Mouse (Mus musculus) frontal cortex, adult 2 months (tissue): ENCODE results near the gene Ptpre. TPM values are rescaled to one million over a fixed set of nuclear protein-coding genes. Genes with fewer than 3 reads are reported as not detected.

ENCODE experiments used
- DNase-seq, 2 experiments: peaks; one replicate each; pipeline ENCODE4 v3.0.0; 2022; ENCODE audit warnings: low spot score in 1 of 2; ENCODE audit errors: extremely low spot score in 1 of 2
- polyA plus RNA-seq: library from polyadenylated mRNA; depleted of rRNA; stranded (reverse); fragments of >200 nt; gene quantifications from 2 replicates; pipeline ENCODE4 v1.2.3, GENCODE M21; 2012

Gene Ptpre
- polyA plus RNA-seq, 1 experiment = 12.6 TPM

DNA sequence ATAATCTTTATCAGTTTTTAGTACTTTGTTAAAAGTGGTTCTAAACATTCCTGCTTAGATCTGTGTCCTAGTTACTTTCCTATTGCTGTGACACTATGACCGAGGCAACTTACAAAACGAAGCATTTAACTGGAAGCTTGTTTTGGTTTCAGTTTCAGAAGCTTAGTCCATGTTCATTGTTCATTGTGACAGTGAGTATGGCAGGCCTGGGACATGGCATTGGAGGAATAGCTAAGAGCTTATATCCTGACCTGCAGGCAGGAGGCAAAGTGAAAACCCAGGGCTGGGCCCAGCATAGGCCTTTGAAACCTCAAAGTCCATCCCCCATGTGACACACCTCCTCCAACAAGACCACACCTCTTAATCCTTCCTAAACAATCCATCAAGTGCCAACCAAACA lies 8.2 kb upstream of the Ptpre start:
- no peak for DNase-seq

DNA sequence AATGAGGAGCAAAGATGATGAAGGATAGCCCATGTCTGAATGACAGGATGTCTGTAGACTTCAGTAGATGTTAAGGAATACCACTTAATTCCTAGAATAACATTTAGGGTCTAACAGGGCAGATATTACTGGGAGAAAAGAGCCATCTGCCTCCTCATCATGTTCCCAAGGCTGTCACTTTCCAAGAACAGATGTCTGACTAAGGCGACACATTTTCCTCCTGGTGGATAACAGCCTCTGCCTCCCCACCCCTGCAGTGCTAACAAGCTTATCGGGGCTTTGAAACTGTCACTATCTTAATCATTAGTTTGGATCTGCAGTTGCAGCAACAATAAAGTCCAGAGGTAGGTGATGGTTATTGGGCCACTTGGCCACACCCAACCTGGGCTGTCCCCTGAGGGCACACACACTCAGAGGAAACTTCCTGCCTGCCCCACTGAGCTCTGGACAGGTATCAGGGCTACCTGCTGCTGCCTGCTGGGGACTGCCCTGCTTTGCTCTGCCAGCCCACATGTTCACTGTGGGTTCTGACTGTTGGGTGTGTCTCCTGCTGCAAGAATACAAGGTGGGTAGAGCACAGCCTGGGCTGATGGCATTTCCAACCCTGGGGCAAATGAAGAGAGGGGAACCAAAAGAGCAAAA lies 2.6 kb upstream of the Ptpre start:
- no peak for DNase-seq

DNA sequence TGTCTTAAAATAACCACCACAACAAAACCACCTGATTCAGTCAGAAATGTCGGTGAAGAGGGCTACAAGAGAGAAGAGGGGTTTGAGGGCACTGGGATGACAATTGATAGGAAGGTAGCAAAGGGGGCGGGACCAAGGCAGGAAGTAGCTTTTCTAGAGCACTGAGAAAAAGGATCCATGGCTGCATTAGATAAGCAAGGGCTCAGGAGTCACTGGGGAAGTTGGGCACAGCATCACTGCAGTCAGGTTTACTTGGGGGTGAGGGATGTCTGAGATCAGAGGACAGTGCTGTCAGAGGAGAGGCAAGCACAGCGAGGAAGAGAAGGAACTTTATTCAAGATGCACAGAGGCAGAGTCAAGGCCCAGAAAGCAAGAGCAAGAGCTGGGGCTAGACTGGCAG lies 1.4 kb upstream of the Ptpre start:
- no peak for DNase-seq

DNA sequence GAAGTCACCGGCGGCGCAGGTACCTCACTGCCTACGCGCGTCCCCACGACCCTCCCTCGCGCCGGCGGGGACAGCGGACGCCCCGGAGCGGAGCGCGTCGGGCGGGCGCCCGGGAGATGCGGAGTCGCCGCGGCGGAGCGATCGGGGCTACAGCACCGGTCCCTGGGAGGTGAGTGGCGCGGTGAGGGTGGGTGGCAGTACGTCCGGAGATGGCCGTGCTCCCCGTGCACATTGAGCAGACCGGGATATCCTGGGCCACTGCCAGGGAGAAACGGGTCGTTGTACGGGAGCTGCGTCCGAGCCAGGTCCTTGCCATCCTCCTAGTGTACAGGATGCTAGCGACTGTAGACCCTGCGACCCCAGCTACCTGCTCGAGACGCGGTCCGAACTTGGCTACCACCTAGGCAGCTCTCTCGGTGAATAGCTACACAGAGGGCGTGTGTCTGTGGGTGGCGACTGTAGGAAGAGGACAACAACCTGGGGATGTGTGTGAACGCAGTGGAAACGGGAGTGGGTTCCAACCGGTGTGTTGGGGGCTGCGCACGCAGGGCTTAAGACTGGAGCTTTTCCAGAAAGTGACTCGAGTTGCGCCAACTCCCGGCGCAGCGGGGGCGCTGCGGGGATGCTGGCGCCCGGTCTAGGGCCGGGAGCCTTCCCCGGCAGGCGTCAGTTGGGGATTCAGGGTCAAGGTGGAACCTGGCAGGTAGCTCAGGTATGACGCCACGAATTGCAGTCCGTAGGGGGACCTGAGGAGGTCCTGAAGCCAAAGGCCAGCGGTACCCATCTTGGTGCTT lies 864 bp downstream of the Ptpre start:
- peak in 1 of 2 experiments; percentile 57 for DNase-seq

DNA sequence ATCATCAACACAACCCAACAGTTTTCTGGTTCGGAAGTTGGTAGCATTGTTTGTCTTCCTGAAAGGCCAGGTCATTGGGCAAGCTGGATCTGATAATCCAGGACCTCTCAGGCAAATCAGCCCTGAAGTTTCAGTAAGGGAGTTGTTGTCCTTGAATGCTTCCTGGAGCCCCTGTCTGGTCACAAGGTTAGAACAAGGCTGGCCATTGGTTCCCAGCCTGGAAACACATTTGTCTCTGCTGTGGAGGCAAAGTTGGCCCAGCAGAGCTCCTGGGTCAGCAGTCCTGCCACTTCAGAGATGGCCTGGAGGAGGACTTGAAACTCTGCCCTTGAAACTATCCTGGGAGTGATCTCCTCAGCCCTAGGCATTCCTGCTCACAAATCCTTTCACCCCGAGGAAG lies 2.1 kb downstream of the Ptpre start:
- DNase-seq = no peak

DNA sequence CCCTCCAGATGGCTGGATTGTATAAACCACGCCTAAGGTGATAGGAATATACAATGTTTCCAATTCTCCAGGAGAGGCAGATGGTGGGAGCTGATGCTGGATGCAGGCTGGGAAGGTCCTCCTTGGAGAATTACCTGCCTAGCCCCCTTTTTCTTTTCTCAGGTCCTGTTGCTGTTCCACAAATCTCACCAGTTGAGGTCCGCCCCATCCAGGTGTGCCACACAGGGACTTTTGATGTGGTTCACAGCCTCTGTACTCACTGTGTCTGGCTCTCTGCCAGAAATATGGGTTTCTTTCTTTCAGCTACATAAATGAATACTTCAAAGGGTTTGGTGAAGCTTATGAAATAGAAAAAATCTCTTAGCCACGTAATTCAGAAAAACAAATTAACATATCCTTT lies 5.0 kb downstream of the Ptpre start:
- DNase-seq = no peak

DNA sequence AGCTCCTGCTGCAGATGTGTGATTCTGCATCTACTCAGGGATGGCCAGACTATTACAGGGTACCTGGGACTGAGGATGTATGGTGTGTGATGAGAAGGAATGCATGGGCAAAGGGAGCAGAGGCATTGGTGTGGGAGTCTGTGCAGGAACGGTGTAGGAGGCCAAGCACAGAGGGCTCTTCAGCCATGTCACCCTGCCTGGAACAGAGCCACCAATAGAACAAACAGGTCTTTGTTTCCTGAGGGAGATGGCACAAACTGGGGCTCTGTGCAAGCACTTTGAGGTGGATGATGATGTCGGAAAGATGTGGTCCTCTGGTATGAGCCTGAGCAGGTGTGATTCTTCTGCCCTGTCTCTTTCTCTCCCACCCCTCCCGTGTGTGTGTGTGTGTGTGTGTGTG lies 5.8 kb downstream of the Ptpre start:
- peak in 1 of 2 experiments; percentile 22 for DNase-seq

DNA sequence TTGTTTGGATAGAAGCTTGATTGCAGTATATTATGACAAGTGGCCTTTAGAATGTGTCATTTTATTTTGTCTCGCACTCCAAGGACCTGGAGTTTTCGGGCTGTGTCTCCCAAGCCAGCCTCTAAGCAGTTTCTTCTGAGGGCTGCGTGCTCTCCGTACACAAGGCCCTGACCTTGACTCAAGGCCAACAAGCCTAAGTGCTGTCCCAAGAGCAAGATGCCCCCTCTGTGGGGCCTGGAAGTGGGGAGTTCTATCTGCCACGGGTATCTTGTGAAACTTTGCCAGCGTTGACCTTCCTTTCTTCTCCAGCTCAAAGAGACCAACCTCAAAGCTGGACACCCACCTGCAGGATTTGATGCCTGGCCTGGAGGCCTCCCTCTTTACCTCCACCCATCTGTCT lies 7.0 kb downstream of the Ptpre start:
- no peak for DNase-seq

DNA sequence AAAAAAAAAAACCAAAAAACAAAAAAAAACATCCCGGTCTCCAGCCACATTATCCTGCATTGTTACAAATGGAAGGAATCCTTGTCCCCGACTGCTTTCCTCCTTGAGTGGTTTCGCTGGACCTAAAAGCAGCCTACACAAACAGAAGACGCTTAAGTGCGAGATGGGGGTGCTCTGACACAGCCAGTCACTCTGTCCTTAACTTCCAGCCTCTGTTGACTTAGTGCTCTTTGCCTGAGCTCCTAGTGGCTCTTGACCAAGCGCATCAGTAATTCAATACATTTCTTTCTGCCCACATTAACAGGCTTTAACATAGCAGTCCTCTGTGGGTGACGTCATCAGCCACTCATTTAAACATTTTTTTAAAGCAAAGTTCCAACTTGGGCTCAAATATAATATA lies 8.7 kb downstream of the Ptpre start:
- no peak for DNase-seq

DNA sequence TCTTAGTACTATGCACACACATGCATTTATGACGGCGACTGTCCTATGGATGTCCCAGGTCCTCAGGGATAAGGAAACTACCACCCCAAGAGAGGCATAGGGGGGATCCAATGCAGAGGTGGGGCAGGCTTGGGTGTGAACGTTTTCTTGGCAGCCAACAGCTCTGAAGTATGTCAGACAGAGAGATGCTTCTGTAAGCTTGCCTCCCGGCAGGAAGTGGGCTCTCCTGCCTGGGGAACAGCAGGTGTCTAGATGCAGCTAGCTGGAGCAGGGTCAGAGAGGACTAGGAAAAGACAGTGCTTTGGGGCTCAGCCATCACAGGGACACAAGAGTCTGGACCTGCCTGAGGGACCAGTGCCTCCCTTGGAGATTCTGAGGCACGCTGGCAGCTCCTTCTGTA lies 9.2 kb downstream of the Ptpre start:
- no peak for DNase-seq

DNA sequence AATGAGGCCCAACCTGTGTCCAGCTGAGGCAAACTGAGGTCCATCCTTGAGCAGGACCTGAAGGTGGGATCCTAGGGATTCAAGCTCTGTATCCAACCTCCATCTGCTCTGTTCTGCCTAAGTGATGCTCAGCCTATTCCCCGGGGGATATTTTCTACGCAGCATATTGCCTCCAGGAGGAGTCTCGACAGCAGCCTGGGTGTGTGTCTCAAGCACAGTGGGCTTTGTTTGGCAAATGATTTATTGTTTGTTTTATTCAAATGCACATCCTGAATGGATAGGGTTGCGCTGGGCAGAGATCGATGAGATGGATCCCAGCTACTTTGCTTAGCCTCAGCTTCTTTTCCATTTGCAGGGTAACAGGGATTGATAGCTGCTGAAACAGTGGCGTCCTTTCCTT lies 11.2 kb downstream of the Ptpre start:
- DNase-seq = no peak

DNA sequence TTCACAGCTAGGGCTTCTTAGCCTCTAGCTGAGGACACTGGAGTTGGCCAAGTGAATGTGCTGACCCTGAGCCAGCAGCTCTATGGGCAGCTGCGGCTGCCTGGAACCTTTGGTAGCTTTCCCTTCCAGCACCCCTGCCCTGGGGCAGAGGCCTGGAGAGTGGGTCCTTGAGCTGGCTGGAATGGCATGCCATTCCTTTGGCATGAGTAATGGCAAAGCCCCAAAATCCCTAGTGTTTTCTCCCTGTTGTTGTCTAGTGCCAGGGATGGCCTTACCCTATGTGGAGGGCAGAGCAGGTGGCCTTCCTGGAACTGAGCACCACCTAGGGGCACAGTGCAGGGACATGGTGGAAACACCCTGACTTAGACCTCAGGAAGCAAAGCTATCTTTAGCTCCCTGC lies 14.3 kb downstream of the Ptpre start:
- no peak for DNase-seq

DNA sequence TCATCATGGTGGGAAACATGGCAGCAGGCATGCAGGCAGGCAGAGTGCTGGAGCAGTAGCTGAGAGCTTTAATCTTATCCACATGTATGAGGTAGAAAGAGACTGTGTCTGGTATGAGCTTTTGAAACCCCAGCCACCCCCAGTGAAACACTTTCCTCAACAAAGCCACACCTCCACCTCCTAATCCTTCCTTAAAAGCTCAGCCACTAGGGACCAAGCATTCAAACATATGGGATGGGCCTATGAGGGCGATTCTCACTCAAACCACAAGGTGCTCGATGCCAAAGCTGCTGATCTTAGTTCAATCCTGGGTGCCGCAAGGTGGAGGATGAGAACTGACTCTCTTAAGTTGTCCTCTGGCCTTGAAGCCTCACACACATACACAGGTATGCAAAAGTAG lies 16.3 kb downstream of the Ptpre start:
- DNase-seq = no peak

DNA sequence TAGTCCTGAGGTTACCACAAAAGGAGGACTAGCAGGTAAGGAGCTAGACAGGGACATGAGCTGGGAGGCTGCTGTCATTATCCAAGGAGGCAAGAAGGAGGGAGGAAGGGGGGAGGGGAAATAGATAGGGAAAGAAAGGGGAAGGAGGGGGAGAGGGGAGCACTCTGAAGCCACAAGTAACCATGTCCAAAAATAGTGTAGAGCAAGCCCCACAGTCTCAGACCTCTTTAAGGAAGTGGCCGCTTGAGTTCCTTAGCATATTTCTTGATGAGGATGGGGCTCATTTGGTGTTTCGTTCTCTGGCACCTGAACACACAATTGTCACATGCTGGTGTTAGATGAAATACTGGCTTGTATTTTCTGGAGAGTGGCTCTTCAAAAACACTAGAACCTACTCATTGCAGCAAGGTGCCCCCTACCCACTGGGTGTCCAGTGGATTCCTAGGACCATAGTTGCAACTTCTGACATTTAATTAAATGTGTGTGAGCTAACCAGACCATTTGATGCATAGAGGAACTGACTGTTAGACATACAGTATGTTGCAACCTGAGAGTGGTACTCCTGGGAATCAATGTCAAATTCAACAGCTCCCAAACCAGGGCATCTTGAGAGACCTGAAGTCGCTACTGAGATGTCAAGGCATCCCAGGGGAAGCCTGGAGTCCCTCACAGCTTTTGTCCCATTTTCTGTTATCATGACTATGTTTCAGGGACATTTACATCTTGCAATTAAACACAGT lies 19.6 kb downstream of the Ptpre start:
- DNase-seq = no peak

DNA sequence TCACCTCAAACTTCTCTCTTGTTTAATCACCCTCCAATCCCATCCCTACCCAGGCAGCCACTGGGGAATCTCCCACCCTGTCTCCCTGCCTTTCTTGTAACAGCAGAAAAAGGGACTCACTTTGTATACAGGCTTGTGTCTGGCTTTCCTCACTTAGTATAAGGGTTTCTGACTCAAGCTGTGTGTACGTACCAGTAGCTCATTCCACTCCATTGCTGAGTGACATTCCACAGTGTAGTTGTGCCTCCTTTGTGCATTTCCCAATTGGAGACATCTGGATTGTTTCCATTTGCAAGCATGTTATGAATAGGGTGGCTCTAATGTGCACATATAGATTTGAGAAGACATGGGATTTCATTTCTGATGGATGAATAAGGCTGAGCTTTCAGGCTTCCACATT lies 23.0 kb downstream of the Ptpre start:
- no peak for DNase-seq

DNA sequence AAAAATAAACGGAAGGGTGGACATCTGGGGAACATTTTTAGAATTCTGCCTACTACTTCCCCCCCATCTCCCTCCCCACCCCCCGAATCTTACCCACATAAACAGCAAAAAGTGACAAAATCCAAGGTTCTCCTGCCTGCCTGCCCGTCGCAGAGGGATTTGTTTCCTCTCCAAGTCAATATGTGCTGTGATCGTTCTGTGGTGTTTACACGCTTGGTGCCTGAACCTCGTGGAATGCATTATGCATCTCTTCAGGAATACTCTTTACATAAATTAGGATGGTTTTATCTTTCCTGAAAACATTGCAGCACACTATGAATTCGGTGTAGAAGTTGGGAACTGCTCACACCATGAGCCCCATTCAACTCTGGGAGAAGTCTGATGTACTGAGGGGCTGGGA lies 26.7 kb downstream of the Ptpre start:
- no peak for DNase-seq

DNA sequence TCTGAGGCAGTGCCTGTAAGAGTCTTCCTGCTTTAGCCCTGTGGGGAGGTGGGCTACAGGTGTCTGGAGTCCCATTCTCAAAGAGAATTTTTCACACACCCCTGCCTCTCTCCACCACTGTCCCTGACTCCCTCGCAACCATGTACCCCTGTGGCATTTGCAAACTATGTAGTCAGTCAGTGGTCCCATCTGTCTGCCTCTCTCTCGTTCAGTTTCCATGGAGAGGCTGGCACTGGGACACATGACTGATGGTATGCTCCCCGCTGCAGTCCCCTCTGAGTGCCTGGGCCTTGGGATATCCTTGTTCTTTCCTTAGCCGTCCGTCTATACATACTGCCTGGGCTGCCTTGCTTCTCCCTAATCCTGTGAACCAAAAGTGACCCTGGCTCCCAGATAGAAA lies 28.7 kb downstream of the Ptpre start:
- no peak for DNase-seq

DNA sequence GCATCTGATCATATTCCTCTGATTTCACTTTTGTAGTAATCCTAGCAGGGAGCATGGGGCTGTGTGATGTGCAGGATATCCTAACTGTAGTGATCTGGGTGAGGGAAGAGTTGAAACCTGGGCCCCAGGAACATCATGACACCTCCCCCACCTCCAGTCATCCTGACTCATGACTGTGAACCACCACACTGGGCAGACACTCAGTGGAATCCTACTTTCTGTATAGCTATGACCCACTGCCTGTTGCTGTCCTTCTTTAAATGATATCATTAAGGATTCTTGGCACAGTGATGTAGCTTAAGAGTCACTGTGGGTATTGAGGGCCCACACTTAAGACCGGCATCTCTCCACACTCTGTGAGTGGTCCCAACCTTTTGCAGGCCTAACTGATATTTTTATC lies 30.3 kb downstream of the Ptpre start:
- no peak for DNase-seq

DNA sequence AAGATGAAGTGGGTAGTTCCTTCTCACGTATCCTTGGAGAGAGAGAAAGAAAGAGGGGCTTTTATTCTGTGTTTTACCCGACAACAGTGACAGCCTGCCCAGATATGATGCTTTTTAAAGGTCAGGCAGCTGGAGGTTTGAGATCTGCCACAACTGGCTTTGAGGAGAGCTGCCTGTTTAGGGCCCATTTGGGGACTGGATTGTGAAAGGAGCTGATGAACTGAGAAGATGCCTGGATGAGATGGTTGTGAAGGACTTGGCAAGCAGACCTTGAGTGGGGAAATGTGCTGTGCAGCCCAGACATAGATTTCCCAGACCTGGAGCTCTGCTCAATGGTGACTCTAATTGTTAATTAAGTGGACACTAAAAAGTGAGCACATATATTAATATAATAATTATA lies 31.3 kb downstream of the Ptpre start:
- no peak for DNase-seq

DNA sequence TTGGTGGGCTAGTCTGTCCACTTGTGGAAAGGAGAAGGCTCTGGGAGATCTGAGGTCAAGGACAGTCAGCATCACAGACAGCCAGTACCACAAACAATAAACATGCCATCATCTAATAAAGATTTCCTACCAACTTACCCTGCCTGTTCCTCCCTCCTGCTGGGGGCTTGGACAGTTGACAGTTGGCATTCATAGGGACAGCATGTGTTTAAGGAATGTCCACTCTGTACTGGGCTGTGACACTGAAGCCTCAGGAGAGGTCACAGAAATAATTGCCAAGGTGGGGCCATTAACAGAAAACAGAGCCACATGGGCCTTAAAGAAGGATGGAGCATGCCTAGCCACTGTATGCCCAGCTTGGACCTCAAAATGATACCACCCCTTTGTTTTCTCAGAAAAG lies 34.1 kb downstream of the Ptpre start:
- DNase-seq = no peak

DNA sequence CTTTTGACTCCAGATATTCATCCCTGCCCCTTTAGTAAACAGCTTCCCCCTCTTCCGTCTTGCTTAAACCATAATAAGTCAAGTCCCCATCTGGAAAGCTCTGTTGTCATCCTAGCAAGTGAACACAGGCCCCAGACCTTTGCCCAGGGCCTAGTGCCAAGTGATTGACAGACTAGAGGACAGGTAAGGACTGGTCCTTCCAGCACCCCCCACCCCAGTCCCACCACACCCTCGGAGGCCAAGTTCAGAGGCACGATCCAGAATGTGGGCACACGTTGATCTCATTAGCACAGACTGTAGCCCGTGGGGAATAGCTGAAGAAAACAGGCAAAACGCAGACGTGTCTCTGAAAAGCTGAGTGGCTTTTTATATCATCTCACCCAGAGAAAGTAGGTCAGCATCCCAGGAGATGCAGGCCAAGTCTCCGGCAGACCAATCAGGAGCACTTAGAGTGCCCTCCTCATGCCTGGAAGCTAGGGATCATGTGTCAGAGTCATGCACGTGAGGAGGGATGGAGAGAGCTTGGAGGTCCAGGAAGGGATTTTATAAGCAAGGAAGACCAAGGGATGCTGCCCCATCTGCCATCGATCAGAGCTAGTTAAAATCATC lies 34.8 kb downstream of the Ptpre start:
- peak in 1 of 2 experiments; percentile 35 for DNase-seq
